Mouse (Mus musculus): ENCODE results near the gene Pde5a.

- TF ChIP-seq CTCF (IDR thresholded peaks at IDR 0.05; ENCODE audit: low read depth, low read length) (no peak), POLR2AphosphoS5 (IDR thresholded peaks at IDR 0.05; ENCODE audit: insufficient replicate concordance, low read depth, low read length) (no peak), GATA1 (IDR thresholded peaks at IDR 0.05; ENCODE audit: borderline replicate concordance, low read length) (no peak), TAL1 (conservative IDR thresholded peaks at IDR 0.05; ENCODE audit: low read depth, low read length) (no peak), GATA2 (IDR thresholded peaks at IDR 0.05; ENCODE audit: borderline replicate concordance, low read depth, low read length) (no peak)
These were observed 148.1 kb downstream of the Pde5a start for GRCm38 (mm10) chr3:122876870-122877269.
